Mouse (Mus musculus): ENCODE data around the gene Micu2.

Gene Micu2

DNA sequence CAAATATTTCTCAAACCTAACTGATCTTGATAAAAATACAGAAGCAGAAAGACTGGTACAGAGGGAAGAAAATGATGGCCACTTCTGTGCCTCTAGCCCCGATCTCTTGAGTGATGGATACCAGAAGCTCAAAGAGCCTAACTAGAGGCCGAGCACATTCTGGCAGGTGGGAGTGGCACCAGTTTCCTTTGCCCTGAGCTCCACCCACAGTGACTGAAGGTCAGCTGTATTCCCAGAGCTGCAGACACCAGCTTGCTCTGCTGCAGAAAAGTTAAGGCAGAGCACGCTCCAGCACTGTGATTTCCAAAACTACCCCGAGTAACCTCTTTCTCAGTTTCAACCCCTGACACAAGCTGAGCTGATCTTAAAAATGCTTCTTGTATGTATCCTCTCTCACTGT, 37.2 kb downstream of the Micu2 start:
- in situ Hi-C loops (cut with MboI, MseI), result no loop called here

DNA sequence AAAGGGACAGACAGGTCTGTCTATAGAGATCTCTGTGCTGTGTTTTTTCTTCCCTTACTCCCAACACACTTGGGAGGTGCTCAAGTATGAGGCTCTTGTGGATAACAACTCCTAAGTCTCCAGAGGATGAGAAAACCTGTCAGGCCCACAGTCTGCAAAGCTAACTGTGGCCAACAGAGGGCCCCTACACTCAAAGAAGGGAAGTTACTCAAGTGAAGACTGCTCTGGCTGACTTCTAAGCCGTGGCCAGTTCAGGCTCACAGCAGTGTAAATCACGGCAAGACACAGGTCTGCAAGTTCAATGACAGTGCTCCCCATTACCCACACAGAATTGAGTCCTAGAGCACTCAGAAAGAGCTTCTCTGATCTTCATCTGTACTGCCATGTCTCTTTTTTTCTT, 48.0 kb downstream of the Micu2 start:
- in situ Hi-C loops (cut with MboI, MseI), result no loop called here

DNA sequence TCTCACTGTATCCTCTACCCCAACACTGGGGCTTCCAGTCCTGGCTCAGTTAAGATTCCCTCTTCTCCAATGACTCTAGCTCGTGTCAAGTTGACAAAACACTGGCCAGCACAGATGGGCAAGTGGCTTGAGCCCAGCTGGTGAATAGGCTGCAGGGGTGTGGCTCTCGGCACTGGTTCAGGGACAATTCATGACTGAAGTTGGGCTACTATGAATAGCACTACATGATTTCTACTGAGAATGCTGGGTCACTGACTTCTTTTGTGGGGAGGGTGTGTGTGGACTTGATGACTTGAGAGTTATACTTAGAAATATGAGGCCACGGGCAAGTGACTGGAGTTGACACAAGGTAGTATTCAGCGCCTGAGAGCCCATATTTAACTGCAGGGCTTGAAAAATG, 53.2 kb downstream of the Micu2 start:
- in situ Hi-C loops (cut with MboI, MseI), result no loop called here

DNA sequence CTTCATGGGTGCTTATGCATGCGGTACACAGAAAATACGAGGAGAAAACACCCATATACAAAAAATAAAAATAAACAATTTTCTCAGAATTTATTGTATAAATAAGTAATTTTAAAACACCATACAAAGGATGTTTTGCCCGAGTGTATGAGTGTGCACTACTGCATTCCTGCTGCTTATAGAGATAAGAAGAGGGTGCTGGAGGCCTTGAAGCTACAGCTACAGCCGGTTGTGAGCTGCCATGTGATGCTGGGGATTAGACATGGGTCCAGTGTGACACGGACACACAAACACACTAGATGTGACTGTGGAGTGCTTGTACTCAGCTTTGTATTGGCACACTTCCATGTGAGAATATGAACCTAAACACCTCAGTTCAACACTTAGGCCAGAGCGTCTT, 61.8 kb downstream of the Micu2 start:
- in situ Hi-C loops (cut with MboI, MseI), result loop anchor here in 1 of 2 experiments (10.0 kb wide), 1 partner anchor 62 kb away; no protein-coding TSS in a partner anchor

DNA sequence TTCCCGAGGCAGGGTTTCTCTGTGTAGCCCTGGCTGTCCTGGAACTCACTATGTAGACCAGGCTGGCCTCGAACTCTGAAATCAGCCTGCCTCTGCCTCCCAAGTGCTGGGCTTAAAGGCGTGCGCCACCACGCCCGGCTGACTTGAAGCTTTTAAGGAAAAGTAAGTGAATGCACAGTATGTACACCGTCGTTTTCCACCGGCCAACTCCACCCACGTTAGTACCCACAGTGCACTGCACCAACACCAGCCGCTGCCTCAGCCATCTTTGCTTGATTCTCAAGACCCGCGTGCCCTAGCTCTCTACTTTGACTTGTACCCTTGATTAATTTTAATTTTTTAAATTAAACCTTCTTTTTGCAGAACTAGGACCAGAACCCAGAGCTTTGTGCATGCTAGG, 64.4 kb downstream of the Micu2 start:
- in situ Hi-C loops (cut with MboI, MseI), result loop anchor here in 1 of 2 experiments (10.0 kb wide), 1 partner anchor 60 kb away; no protein-coding TSS in a partner anchor

DNA sequence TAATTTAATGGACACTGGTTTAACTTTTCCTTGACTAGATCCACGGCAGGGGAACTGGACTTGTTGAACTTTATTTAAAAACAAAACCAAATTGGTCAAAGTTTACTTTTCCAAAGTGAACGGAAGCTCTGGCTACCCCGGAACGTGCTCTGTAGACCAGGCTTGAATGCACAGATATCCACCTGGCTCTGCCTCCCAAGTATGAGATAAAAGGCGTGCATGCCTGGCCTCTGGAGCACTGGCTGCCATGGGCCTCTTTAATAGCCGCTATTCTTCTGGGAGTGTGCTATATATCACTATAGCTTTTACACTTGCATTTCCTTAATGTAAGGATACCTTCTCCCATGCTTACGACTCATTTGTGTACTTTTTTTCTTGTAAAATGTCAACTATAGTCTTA, 65.5 kb downstream of the Micu2 start:
- in situ Hi-C loops (cut with MboI, MseI), result loop anchor here in 1 of 2 experiments (10.0 kb wide), 1 partner anchor 59 kb away; no protein-coding TSS in a partner anchor

DNA sequence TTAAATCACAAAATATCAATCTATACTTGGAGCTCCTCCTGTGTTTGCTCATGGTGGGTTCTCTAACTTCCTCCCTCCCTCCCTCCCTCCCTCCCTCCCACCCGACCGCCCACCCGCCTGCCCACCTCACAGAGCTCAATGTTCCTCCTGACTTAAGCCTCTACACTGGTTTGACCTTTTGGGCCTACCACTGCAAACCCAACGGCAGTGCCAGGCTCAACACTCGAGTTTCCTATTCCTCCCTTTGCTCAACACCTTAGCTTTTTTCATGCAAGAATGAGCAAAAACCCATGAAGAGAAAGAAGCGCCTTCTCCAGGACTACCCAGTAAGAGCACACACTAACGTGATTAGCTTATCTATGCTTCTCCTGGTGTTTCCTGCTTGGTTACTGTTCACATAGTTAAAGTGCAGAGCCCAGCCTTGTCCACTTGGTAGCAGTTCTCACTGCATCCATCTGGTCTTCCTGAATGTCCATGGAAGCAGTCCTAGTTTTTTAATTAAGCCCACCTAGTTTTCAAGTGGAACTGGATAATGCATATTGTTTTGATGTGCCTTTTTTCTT, 66.1 kb downstream of the Micu2 start:
- in situ Hi-C loops (cut with MboI, MseI), result loop anchor here in 1 of 2 experiments (10.0 kb wide), 1 partner anchor 58 kb away; no protein-coding TSS in a partner anchor

DNA sequence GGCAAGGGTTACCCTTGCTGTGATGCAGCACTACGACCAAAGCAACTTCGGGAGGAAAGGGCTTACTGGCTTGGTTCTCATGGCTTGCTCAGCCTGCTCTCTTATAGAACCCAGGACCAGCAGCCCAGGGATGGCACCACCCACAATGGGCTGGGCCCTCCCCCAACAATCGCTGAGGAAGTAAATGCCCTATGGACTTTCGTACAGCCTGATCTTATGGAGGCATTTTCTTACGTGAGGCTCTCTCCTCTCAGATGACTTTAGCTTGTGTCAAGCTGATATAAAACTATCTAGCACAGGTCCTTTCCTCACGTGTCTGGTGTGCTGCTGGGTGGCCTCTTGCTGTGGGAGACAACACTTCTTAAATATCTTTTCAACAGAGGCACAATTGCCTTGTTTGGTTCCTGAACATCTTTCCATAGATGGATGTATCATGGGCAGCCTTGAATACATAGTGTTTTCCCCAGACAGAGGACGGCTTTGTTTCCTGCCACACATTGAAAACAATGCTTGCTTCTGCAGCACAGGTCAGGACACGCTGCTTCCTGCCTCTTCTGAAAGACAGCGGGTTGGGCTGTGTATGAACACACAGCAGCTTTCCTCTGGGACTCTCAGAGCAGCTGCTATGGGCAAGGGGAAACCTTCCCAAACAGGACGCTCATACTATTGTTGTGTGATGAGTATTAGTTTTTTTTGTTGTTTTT, 77.5 kb downstream of the Micu2 start:
- in situ Hi-C loops (cut with MboI, MseI), result loop anchor here in 1 of 2 experiments (10.0 kb wide), 1 partner anchor 737 kb away; no protein-coding TSS in a partner anchor

DNA sequence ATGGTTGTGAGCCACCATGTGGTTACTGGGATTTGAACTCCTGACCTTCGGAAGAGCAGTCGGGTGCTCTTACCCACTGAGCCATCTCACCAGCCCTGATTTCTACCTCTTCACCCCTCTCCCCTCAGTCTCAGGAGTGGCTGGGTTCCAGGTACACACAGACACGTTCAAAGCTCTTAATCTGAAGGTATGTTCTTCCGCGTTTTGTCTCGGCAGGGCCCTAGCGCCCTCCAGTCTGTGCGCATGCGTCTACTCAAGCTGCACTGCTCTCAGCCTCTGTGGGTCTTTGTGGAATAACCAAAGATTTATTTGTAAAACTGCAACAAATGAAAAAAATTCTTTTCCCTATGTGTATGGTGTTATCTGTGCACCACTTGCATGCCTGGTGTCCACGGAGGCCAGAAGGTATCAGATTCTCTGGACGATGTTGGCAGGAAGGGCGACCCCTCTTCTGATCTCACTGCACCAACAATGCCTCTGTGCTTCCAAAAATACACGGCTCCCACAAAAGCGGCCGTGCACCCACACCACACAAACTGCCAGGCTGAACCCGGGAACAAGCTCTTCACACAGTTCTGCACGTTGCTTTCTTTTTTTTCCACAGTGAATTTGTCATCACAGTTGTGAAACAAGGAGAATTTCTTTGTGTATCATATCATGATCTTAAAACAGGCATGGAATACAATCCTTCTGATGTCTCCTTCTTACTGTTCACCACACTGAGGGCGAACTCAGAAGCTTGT, 78.3 kb downstream of the Micu2 start:
- in situ Hi-C loops (cut with MboI, MseI), result loop anchor here in 1 of 2 experiments (10.0 kb wide), 1 partner anchor 736 kb away; no protein-coding TSS in a partner anchor

DNA sequence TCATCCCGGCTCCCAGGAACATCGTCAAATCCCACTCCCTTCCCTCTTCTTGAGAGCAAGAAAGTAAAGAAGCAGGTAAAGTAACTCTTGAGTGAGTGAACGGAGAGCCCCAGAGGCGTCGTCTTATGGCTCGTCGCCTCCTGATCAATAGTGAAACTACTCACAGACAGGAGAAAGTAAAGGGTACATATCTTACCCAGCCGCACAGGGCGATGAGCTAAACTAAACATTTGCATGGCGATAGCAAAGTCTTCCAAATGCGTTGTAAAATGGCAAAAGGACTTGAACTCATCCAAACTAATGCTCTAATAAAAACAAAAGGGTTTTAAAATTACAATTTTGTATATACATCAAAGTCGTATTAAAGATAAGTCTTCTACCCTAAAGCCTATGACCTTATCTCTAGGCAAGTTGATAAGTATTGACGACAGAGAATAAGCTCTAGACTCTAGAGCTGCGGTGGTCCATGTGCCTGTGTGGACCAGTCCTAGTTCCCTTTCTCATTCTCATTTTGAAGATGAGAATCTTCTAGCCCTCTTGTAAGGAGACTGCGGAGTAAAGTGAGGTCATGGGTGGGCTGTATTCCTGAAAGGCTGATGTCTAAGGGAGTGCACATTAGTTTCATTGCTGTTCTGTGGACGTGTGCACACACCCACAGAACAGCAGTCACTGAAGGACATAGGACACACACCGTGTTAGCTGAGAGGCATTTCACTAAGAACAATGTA, 79.8 kb downstream of the Micu2 start:
- in situ Hi-C loops (cut with MboI, MseI), result loop anchor here in 1 of 2 experiments (10.0 kb wide), 1 partner anchor 245 kb away; no protein-coding TSS in a partner anchor

DNA sequence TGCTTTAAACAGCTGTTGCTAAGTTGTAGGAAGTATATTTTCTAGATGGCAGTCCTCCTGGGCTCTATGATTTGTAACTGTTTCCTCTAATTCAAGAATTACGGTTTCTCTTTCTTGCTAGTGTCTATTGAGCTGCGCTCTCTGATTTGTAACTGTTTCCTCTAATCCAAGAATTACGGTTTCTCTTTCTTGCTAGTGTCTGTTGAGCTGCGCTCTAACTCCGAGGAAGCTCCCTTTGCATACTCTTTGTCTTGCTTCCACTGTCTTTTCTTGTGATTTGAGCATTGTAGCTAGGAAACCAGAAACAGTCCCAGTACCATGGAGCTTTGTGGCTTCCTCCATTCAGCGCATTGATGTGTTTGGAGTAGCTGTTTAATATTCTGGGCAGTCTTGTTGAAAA, 83.7 kb downstream of the Micu2 start:
- in situ Hi-C loops (cut with MboI, MseI), result loop anchor here in 1 of 2 experiments (10.0 kb wide), 1 partner anchor 241 kb away; no protein-coding TSS in a partner anchor

DNA sequence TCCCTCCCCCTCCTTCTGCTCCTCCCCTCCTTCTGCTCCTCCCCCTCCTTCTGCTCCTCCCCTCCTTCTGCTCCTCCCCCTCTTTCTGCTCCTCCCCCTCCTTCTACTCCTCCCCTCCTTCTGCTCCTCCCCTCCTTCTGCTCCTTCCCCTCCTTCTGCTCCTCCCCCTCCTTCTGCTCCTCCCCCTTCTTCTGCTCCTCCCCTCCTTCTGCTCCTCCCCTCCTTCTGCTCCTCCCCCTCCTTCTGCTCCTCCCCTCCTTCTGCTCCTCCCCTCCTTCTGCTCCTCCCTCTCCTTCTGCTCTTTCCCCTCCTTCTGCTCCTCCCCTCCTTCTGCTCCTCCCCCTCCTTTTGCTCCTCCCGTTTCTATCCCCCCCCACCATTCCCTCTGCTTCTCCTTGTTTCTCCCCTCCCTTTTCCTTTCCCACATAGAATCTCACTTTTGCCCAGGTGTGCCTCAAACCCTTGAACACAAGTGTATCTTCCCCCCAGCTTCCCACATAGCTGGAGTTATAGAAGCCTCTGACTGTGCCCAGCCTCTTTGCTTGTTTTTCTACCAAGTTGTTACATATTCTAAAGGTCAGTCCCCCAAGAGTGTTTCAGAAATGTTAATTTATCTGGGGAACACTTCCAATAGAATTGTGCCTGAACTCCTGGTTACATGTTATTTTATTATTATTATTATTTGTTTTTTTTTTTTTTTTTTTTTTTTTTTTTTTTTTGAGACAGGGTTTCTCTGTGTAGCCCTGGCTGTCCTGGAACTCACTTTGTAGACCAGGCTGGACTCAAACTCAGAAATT, 86.7 kb downstream of the Micu2 start:
- in situ Hi-C loops (cut with MboI, MseI), result loop anchor here (5.0 to 10.0 kb wide), 3 partner anchors 85 to 238 kb away; partner anchors contain the start of genes Mrpl57 (in 1 of the 2) and Ska3 (in 1 of the 2)

DNA sequence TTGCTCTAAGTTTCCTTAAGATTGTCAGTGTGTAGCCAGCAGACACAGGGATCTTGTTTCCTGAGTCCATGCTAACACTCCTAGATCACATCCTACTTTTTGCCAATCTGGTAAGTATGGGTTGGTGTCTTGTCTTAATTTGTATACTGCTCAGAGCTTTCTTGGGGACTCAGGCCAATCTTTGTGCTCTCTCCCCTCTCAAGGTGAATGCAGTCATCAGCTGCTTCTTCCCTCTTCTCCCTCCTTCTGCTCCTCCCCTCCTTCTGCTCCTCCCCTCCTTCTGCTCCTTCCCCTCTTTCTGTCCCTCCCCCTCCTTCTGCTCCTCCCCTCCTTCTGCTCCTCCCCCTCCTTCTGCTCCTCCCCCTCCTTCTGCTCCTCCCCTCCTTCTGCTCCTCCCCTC, 87.3 kb downstream of the Micu2 start:
- in situ Hi-C loops (cut with MboI, MseI), result loop anchor here (5.0 to 10.0 kb wide), 3 partner anchors 84 to 237 kb away; partner anchors contain the start of genes Mrpl57 (in 1 of the 2) and Ska3 (in 1 of the 2)

DNA sequence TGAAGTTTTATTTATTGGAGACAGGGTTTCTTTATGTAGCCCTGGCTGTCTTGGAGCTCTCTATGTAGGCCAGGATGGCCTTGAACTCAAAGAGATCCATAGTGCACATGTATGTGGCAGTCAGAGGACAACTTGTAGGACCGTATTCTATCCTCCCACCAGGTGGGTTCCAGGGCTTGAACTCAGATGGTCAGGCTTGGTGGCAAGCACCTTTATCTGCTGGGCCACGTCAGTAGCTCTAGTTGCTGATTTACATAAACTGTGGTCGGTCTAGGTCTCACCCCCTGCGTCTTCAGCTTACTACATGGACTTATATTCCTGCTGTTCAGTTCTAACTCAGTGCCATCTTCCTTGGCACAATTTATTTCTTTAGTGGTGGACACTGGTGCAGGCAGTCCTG, 87.7 kb downstream of the Micu2 start:
- in situ Hi-C loops (cut with MboI, MseI), result loop anchor here (5.0 to 10.0 kb wide), 3 partner anchors 84 to 237 kb away; partner anchors contain the start of genes Mrpl57 (in 1 of the 2) and Ska3 (in 1 of the 2)

DNA sequence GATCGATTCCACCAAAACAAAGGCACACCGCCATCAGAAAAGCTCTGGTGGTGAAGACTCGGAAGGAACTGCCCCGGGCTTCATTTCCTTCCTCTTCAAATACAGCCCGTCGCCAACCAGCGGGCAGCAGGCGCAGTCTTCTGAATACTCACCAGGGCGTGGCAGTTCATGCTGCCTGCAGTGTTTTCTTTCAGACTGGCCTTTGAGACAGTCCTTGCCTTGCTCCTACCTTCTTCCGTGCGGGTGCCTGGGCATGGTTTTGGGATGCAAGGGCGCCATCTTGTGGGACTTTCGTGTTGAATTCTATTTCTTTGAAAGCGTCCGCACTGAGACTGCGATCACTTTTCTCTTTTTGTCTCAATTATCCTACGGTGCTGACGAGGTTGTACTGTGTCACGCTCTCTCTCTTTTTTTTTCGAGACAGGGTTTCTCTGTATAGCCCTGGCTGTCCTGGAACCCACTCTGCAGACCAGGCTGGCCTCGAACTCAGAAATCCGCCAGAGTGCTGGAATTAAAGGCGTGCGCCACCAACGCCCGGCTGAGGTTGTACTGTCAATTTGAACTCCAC, 88.5 kb downstream of the Micu2 start:
- in situ Hi-C loops (cut with MboI, MseI), result loop anchor here (5.0 to 10.0 kb wide), 3 partner anchors 83 to 236 kb away; partner anchors contain the start of genes Mrpl57 (in 1 of the 2) and Ska3 (in 1 of the 2)

DNA sequence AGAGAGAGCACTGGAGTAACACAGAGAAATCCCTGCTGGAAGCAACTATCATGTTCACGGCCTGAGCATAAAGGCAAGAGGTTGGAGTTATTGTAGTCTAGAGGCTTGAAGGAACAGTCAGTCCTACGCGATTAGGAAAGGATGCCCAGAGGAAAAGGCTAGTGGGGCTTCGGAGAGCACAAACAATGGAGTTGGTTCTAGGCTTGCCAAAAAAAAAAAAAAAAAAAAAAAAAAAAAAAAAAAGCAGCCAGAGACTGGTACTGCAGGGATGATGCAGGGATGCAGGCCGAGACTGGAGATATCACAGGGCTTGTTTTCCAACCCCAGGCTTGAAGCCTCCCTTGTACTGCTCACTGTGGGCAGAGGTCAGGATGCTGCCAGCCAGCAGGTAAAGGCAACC, 89.8 kb downstream of the Micu2 start:
- in situ Hi-C loops (cut with MboI, MseI), result no loop called here

DNA sequence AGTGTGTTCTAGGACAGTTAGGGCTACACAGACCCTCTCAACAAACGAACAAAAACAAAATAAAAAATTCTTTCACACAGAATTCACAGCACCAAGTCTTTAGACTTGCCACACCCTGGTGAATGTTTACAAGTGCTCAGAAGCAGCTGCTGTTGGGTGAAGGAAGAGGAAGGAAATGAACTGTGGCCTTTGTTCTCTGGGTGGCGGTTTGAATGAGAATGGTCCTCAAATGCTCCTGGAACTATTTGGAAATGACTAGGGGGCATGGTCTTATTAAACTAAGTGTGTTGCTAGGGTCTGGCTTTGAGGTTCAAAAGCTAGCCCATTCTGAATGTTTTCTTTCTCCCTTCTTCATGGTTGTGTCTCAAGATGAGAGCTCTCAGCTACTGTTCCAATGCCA, 90.6 kb downstream of the Micu2 start:
- in situ Hi-C loops (cut with MboI, MseI), result no loop called here

DNA sequence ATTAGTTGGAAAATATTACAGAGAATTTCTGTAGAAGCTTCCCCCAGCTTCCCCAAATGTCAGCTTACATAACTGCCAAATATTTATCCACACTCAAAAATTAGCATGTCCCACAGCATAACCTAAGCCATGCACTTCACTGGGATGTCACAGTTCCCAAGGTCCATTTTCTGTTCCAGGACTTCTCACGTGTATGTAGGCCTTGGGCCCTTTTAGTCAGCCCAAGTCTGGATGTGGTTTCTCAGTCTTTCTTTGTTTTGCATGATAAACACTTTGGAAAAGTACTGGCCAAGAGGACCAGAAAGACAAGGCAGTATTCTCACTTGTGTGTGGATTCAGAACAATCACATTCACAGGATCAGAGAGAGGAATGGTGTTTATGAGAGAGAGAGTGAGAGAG, 97.1 kb downstream of the Micu2 start:
- in situ Hi-C loops (cut with MboI, MseI), result no loop called here

DNA sequence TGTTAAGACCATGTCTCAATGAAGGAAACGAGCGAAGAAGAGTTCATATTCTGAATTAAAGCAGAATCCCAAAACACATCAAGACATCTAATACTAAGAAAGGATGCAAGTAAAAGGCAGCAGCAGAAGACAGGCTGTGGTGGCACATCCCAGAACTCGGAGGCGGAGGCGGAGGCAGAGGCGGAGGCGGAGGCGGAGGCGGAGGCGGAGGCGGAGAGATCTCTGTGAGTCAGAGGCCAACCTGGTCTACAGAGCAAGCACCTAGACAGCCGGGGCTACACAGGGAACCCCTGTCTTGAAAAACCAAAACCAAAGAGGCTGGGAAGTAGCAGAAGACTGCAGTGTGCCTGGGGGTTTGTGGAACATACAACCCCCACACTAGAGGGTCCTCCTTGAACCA, 102.2 kb downstream of the Micu2 start:
- in situ Hi-C loops (cut with MboI, MseI), result loop anchor here in 1 of 2 experiments (5.0 kb wide), 1 partner anchor 100 kb away; the partner anchor contains the start of gene Sap18
